22 mouse cellular contexts compared by ENCODE assay signal in the genomic region with DNA sequence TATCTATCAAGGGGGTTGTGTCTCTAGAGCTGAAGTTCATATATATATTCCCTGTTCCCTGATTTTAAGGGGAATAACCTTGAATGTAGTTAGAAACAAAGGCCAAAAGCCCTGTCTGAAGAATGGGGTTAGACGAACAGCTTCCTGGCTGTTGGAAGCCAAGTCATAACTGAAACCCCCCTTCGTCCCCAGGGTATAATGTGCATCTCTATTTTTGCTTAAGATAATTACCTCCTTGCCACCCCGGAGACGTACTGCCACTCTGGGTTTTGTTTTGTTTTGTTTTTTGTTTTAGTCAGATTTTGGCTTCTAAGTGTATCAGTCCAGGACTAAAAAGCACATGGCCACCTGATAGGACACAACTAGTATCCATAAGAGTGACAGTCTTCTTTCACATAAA. TPM values are rescaled to one million over a fixed set of nuclear protein-coding genes. Genes with fewer than 3 reads are reported as not detected.
DNase-seq lines count a peak whose midpoint lies in the region; ATAC-seq and TF ChIP-seq lines count a peak whose summit lies in the region.
"Had no signal": no experiment of that assay in that cellular context is flagged by ENCODE, and none has a peak within 500 bp of the region (broad histone marks: within the 10 kb centered on the region; RNA-seq: fewer than 3 reads in every experiment).

No protein-coding gene starts in this region.

- peak overlapping the region; percentile 58 for H3K27ac ChIP-seq in CH12.LX (ENCODE audit: insufficient read depth, low read depth)
- no peak overlapping the region for H3K27ac ChIP-seq in forebrain, embryonic 11.5 days (ENCODE audit: low read depth, low read length)

- no peak for TF ChIP-seq RAD21 in CH12.LX (IDR thresholded peaks at IDR 0.05; ENCODE audit: low read depth, low read length)

- TF ChIP-seq CTCF in CH12.LX (conservative IDR thresholded peaks at IDR 0.05 in 1 of 2, IDR thresholded peaks at IDR 0.05 in 1 of 2; ENCODE audit: low read depth in 2 of 2, low read length in 2 of 2) = no peak

- no peak for TF ChIP-seq POLR2A in CH12.LX (IDR thresholded peaks at IDR 0.05; ENCODE audit: low read depth, low read length)

- H3K79me2 ChIP-seq in CH12.LX (replicated peaks; ENCODE audit: control insufficient read depth, extremely low read depth, insufficient read depth, poor library complexity, severe bottlenecking) = no peaks in the 10 kb centered on the region

- DNase-seq in A20 (ENCODE audit: low read depth, low spot score) = peak; percentile 37
- DNase-seq in CH12.LX (ENCODE audit: extremely low read depth) = peak; percentile 77
- peak; percentile 28 for DNase-seq in splenic B cell, adult 2 months (ENCODE audit: low read depth, low spot score)
- DNase-seq in forebrain, embryonic 11.5 days (ENCODE audit: low spot score) = no peak
- DNase-seq in layer of hippocampus, postnatal 10 days (ENCODE audit: low spot score in 2 of 2) = no peak
- DNase-seq: adrenal gland, adult 2 months; adrenal gland, adult 8-10 months; adrenal gland, postnatal 10 days; adrenal gland, postnatal 14 days; adrenal gland, postnatal 25 days; adrenal gland, postnatal 36 days; B cell, adult 2 months; cerebellum, adult 11 months; cerebellum, adult 11-12 months; cerebellum, adult 18-20 months; cerebellum, adult 2 months; cerebellum, adult 8-10 months; cerebellum, adult 9-10 months had no signal

- no peak for TF ChIP-seq EP300 in CH12.LX (IDR thresholded peaks at IDR 0.05; ENCODE audit: low read length)

- 86% methylated on average over 4 of the region's 4 CpGs for WGBS in forebrain, embryonic 11.5 days

- in situ Hi-C loops in CH12.LX (cut with MboI; ENCODE audit: low pct_ligation_motif_present, low pct_unique_long_range_greater_than_20kb, low sequenced_read_pairs) = no loop called here

- H3K4me3 ChIP-seq in CH12.LX (replicated peaks in 1 of 3; ENCODE audit: low read depth in 2 of 3, low read length in 2 of 3, poor library complexity in 1 of 3) = no peak overlapping the region
- H3K4me3 ChIP-seq in forebrain, embryonic 11.5 days (ENCODE audit: low read depth, low read length) = no peak overlapping the region

- peaks cover 25 to 55% of the 10 kb centered on the region in 2 experiments for H3K4me1 ChIP-seq in CH12.LX (ENCODE audit: control insufficient read depth in 1 of 2, insufficient read depth in 2 of 2)
- no peaks in the 10 kb centered on the region for H3K4me1 ChIP-seq in forebrain, embryonic 11.5 days (replicated peaks; ENCODE audit: control insufficient read depth, insufficient read depth, low read length)

- H3K36me3 ChIP-seq in CH12.LX (replicated peaks in 1 of 2; ENCODE audit: control insufficient read depth in 1 of 2, insufficient read depth in 1 of 2, low read length in 1 of 2) = peaks cover 15 to 31% of the 10 kb centered on the region in 2 experiments
- no peaks in the 10 kb centered on the region for H3K36me3 ChIP-seq in splenic B cell, adult 2 months (ENCODE audit: control insufficient read depth, insufficient read depth, low read length, poor library complexity, severe bottlenecking)
- H3K36me3 ChIP-seq in forebrain, embryonic 11.5 days (ENCODE audit: control insufficient read depth, insufficient read depth, low read length) = no peaks in the 10 kb centered on the region

- H3K27me3 ChIP-seq in CH12.LX (replicated peaks) = no peaks in the 10 kb centered on the region
- no peaks in the 10 kb centered on the region for H3K27me3 ChIP-seq in splenic B cell, adult 2 months (ENCODE audit: control insufficient read depth, insufficient read depth, low read length, poor library complexity, severe bottlenecking)
- H3K27me3 ChIP-seq in forebrain, embryonic 11.5 days (ENCODE audit: control insufficient read depth, insufficient read depth, low read length) = no peaks in the 10 kb centered on the region
- H3K27me3 ChIP-seq: Patski had no signal

- dilution Hi-C loops in CH12.LX (cut with MboI; ENCODE audit: extremely low pct_ligation_motif_present, extremely low pct_unique_long_range_greater_than_20kb, low sequenced_read_pairs) = no loop called here

- H3K4me2 ChIP-seq in CH12.LX (ENCODE audit: insufficient read depth, low read depth, poor library complexity, severe bottlenecking) = peak overlapping the region; percentile 77
- H3K4me2 ChIP-seq in forebrain, embryonic 11.5 days (ENCODE audit: low read depth, low read length, severe bottlenecking) = no peak overlapping the region

- no peak for ATAC-seq in activated CD4-positive, CD25-positive, alpha-beta regulatory T cell, adult 4 months
- no peak for ATAC-seq in forebrain, embryonic 11.5 days (replicated peaks; ENCODE audit: low FRiP score)
- ATAC-seq: CD4-positive, CD25-positive, alpha-beta regulatory T cell, adult 4 months; Patski had no signal

- H3K9me3 ChIP-seq in CH12.LX (replicated peaks; ENCODE audit: low read length) = no peaks in the 10 kb centered on the region
- no peaks in the 10 kb centered on the region for H3K9me3 ChIP-seq in forebrain, embryonic 11.5 days (ENCODE audit: control insufficient read depth, low read length)
- H3K9me3 ChIP-seq: G1E had no signal

- H3K9ac ChIP-seq in CH12.LX (ENCODE audit: insufficient read depth, low read depth) = 0 out of 2 replicates have a peak overlapping the region, but pooled peaks have one; percentile 19
- no peak overlapping the region for H3K9ac ChIP-seq in forebrain, embryonic 11.5 days (ENCODE audit: low read length)

TF ChIP-seq in CH12.LX, 34 proteins besides CTCF, POLR2A, EP300 and RAD21:
- TF ChIP-seq ZC3H11A (IDR thresholded peaks at IDR 0.05; ENCODE audit: low read depth, low read length) (no peak), MEF2A (IDR thresholded peaks at IDR 0.05; ENCODE audit: borderline replicate concordance, low read depth, low read length) (peak; percentile 81), IRF4 (IDR thresholded peaks at IDR 0.05; ENCODE audit: low read depth, low read length) (peak; percentile 87), JUN (IDR thresholded peaks at IDR 0.05; ENCODE audit: insufficient read depth, low read depth, low read length) (peak; percentile 32; the same call in 1 of the 2 replicates), JUND (conservative IDR thresholded peaks at IDR 0.05; ENCODE audit: low read depth, low read length) (0 out of 2 replicates have a peak, but pooled peaks have one; percentile 34), ZMIZ1 (IDR thresholded peaks at IDR 0.05; ENCODE audit: low read depth, low read length) (no peak), CHD1 (IDR thresholded peaks at IDR 0.05; ENCODE audit: low read depth, low read length) (no peak)
TF ChIP-seq in CH12.LX: peak in this region for 4.

RNA-seq across cellular contexts. Expression of a gene that starts 31.1 kb away (rescaled TPM):
- total RNA-seq in CH12.LX (2012; rRNA removed) (14.9 and 17.1 TPM in 2 replicates), CH12.LX (2014; rRNA removed) (11.0 and 13.1 TPM in 2 replicates)
- 19.1 and 23.1 TPM in 2 replicates for polyA plus RNA-seq in CH12.LX (2012; ENCODE audit: insufficient read length, low read depth)
- polyA plus RNA-seq in activated CD4-positive, CD25-positive, alpha-beta regulatory T cell, adult 4 months (2017; shearing (Covaris generic)) = 1 to 10 TPM; 6.3 to 7.6 TPM
- polyA plus RNA-seq in forebrain, embryonic 11.5 days (2014; fragmentation: Nextera tagmentation; extraction: Ambion mirVana) = 15.0 and 17.4 TPM in 2 replicates
- total RNA-seq in layer of hippocampus, postnatal 10 days (2021) = 10 to 100 TPM; 16.7 to 19.9 TPM

RNA-seq across cellular contexts. Expression of a gene that starts 58.7 kb away (rescaled TPM):
- total RNA-seq in CH12.LX (2012; rRNA removed) (73.1 and 78.2 TPM in 2 replicates), CH12.LX (2014; rRNA removed) (42.8 and 48.2 TPM in 2 replicates)
- 53.4 and 54.5 TPM in 2 replicates for polyA plus RNA-seq in CH12.LX (2012; ENCODE audit: insufficient read length, low read depth)
- polyA plus RNA-seq in activated CD4-positive, CD25-positive, alpha-beta regulatory T cell, adult 4 months (2017; shearing (Covaris generic)) = 10 to 100 TPM; 15.8 to 21.2 TPM
- polyA plus RNA-seq in forebrain, embryonic 11.5 days (2014; fragmentation: Nextera tagmentation; extraction: Ambion mirVana) = 7.8 and 8.1 TPM in 2 replicates
- total RNA-seq in layer of hippocampus, postnatal 10 days (2021) = 10 to 100 TPM; 79.2 to 94.8 TPM

Comparison
In these comparisons a context has a peak if more than half of its experiments do, and no peak if none do; other contexts are left out.
1. DNase-seq: peak in A20 (single experiment), CH12.LX (single experiment) and splenic B cell, adult 2 months (single experiment); none in forebrain, embryonic 11.5 days (single experiment) and layer of hippocampus, postnatal 10 days (0 of 2).